Mouse (Mus musculus) forebrain, postnatal 0 days (tissue): ENCODE measurements at regions not wholly inside any gene's neighbourhood (a gene's known extent, or its start where the extent isn't known, plus 50 kb on each side); places are given as distances from the start of the nearest gene placed in this dataset.

Experiments
- ATAC-seq: fragments of 200-750 bp; cut with Nextera tagmentation; 2 replicates; pipeline ENCODE4 v1.8.0; 2017; ENCODE audit warnings: mild to moderate bottlenecking, moderate library complexity
- DNase-seq: peaks from one replicate; pipeline ENCODE4 v3.0.0-alpha.2; 2015
- H3K27ac ChIP-seq: fragments of 300-500 bp; sonication (generic); 2 replicates; pipeline ENCODE4 v1.5.1; 2014; ENCODE audit warnings: low read depth, mild to moderate bottlenecking, antibody characterized with exemption, low read length, moderate library complexity, mixed read lengths
- H3K27me3 ChIP-seq: fragments of 300-500 bp; sonication (generic); 2 replicates; pipeline ENCODE4 v1.6.1; 2014; ENCODE audit warnings: mild to moderate bottlenecking, low read length, mixed read lengths; ENCODE audit not compliant: insufficient read depth
- H3K36me3 ChIP-seq: fragments of 300-500 bp; sonication (generic); 2 replicates; pipeline ENCODE4 v1.6.1; 2014; ENCODE audit warnings: mild to moderate bottlenecking, moderate library complexity; ENCODE audit not compliant: insufficient read depth
- H3K4me1 ChIP-seq: fragments of 300-500 bp; sonication (generic); 2 replicates; pipeline ENCODE4 v1.6.1; 2014; ENCODE audit warnings: antibody characterized with exemption; ENCODE audit not compliant: insufficient read depth
- H3K4me2 ChIP-seq: fragments of 300-500 bp; sonication (generic); 2 replicates; pipeline ENCODE4 v1.6.1; 2014; ENCODE audit warnings: low read depth, mild to moderate bottlenecking, moderate library complexity
- H3K4me3 ChIP-seq: fragments of 300-500 bp; sonication (generic); 2 replicates; pipeline ENCODE4 v1.5.1; 2014; ENCODE audit warnings: low read depth, low read length, mixed read lengths
- H3K9ac ChIP-seq: fragments of 300-500 bp; sonication (generic); 2 replicates; pipeline ENCODE4 v1.6.1; 2014; ENCODE audit warnings: mild to moderate bottlenecking
- H3K9me3 ChIP-seq: fragments of 300-500 bp; sonication (generic); 2 replicates; pipeline ENCODE4 v1.6.1; 2016; ENCODE audit warnings: low read length
- CTCF ChIP-seq: sonication (generic); IDR thresholded peaks from 2 replicates; pipeline ENCODE4 v1.5.1; 2016; ENCODE audit warnings: antibody characterized with exemption, control low read depth, low read depth
- WGBS: fragments of 180-500 bp; shearing (Covaris S2); extraction: QIAGEN DNeasy Blood & Tissue Kit; methylation state at CpG from one replicate; pipeline ENCODE4 v1.1.7; 2014; 5-methylcytosine and 5-hydroxymethylcytosine counted together

DNA sequence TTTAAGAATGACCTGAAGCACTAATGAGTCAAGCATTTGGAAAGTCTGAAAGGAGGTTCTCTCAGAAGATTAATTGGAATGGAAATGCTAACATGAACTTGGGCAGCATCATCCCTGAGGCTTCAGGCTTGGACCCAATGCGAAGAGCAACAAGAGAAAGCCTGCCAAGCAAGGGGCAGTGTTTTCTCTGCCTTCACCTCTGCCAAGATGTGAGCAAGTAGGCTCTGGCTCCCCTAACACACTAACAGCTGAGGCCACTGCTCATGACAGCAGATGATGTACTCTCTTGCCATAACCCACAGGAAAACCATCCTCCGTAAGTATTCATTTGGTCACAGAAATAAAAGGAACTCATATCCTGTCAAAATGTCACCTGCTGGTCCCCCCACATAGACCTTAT lies 341.9 kb downstream of the Meis1 start:
- Histone ChIP-seq H3K36me3 (no peaks in the 10 kb centered on the region), H3K4me3 (no peak overlapping the region), H3K9ac (no peak overlapping the region), H3K9me3 (no peaks in the 10 kb centered on the region), H3K27ac (no peak overlapping the region), H3K27me3 (no peaks in the 10 kb centered on the region), H3K4me1 (no peaks in the 10 kb centered on the region), H3K4me2 (no peak overlapping the region)
- ATAC-seq (no peak), DNase-seq (no peak)
- no peak for TF ChIP-seq CTCF
- 83% methylated on average over 2 of the region's 2 CpGs for WGBS

DNA sequence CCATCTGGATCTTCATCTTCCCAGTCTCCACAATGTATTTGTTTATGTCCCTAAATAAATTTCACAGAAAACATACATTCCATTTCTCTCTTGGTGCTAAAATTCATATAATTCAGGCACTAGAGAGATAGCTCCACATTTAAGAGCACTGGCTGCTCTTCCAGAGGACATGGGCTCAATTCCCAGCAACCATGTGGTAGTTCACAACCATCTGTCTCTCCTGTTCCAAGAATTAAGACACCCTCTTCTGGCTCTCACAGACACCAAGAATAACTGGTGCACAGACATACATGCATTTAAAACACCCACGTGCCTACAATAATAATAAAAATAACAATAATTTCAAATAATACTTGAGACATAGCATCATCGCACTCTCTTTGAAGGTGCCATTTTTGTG lies 347.8 kb downstream of the Meis1 start:
- TF ChIP-seq CTCF = no peak
- DNase-seq (peak; percentile 72), ATAC-seq (peak; percentile 81)
- Histone ChIP-seq H3K36me3 (no peaks in the 10 kb centered on the region), H3K4me1 (no peaks in the 10 kb centered on the region), H3K9me3 (no peaks in the 10 kb centered on the region), H3K27me3 (no peaks in the 10 kb centered on the region), H3K4me2 (no peak overlapping the region), H3K27ac (no peak overlapping the region), H3K9ac (no peak overlapping the region), H3K4me3 (no peak overlapping the region)
- 87% methylated on average over 2 of the region's 2 CpGs for WGBS

GRCm38 (mm10) chr11:18669322-18669721 lies 349.5 kb downstream of the Meis1 start:
- H3K36me3 ChIP-seq = no peaks in the 10 kb centered on the region
- DNase-seq = no peak
- no peak overlapping the region for H3K4me3 ChIP-seq
- H3K27me3 ChIP-seq = no peaks in the 10 kb centered on the region
- no peak for TF ChIP-seq CTCF
- H3K4me2 ChIP-seq = no peak overlapping the region
- peak; percentile 67; the same call in 1 of the 2 replicates for ATAC-seq
- H3K9ac ChIP-seq = no peak overlapping the region
- H3K4me1 ChIP-seq = no peaks in the 10 kb centered on the region
- no peaks in the 10 kb centered on the region for H3K9me3 ChIP-seq
- whole genome bisulfite sequencing = 53% methylated on average over 2 of the region's 2 CpGs
- no peak overlapping the region for H3K27ac ChIP-seq

GRCm38 (mm10) chr11:18656358-18656757 lies 362.4 kb downstream of the Meis1 start:
- DNase-seq (no peak), ATAC-seq (no peak)
- Histone ChIP-seq H3K27ac (no peak overlapping the region), H3K4me3 (no peak overlapping the region), H3K9me3 (no peaks in the 10 kb centered on the region), H3K4me1 (no peaks in the 10 kb centered on the region), H3K9ac (no peak overlapping the region), H3K4me2 (no peak overlapping the region), H3K27me3 (no peaks in the 10 kb centered on the region), H3K36me3 (no peaks in the 10 kb centered on the region)
- WGBS = 27% methylated on average over 1 of the region's 1 CpGs
- TF ChIP-seq CTCF = no peak

- Histone ChIP-seq H3K4me2 (no peak overlapping the region), H3K4me3 (no peak overlapping the region), H3K4me1 (no peaks in the 10 kb centered on the region), H3K27ac (no peak overlapping the region), H3K9me3 (no peaks in the 10 kb centered on the region), H3K9ac (no peak overlapping the region), H3K36me3 (no peaks in the 10 kb centered on the region), H3K27me3 (no peaks in the 10 kb centered on the region)
- 59% methylated on average over 5 of the region's 5 CpGs for WGBS
- DNase-seq = no peak
- no peak for TF ChIP-seq CTCF
- no peak for ATAC-seq
Measured at GRCm38 (mm10) chr11:18631975-18632773, 386.6 kb downstream of the Meis1 start.

- no peaks in the 10 kb centered on the region for H3K4me1 ChIP-seq
- H3K27me3 ChIP-seq = no peaks in the 10 kb centered on the region
- no peak overlapping the region for H3K4me2 ChIP-seq
- DNase-seq (no peak), ATAC-seq (no peak)
- H3K9ac ChIP-seq = no peak overlapping the region
- H3K27ac ChIP-seq = no peak overlapping the region
- no peaks in the 10 kb centered on the region for H3K36me3 ChIP-seq
- no peak for TF ChIP-seq CTCF
- H3K4me3 ChIP-seq = no peak overlapping the region
- 94% methylated on average over 7 of the region's 7 CpGs for WGBS
- no peaks in the 10 kb centered on the region for H3K9me3 ChIP-seq
Measured at GRCm38 (mm10) chr11:18631570-18631969, 387.2 kb downstream of the Meis1 start.

DNA sequence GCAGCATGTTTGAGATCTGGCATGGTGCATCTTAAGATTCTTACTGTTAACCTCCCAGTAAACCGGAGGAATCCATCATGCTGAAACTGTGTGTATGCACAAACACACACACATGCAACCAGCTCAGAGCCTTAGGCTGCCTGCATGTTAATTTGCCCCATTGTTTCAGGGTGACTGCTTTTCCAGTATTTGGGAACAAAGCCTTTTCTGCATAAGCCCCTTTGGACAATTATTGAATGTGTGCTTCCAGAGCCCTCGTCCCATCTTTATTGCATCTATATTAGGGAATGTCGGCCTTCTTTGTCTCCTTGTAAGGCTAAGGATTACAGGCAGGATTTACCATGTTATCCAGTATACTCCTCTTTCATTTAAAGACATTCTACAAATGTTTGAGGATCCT lies 397.0 kb downstream of the Meis1 start:
- H3K36me3 ChIP-seq = no peaks in the 10 kb centered on the region
- no peak overlapping the region for H3K4me2 ChIP-seq
- H3K4me1 ChIP-seq = no peaks in the 10 kb centered on the region
- no peak overlapping the region for H3K4me3 ChIP-seq
- no peak for TF ChIP-seq CTCF
- H3K9me3 ChIP-seq = no peaks in the 10 kb centered on the region
- DNase-seq (no peak), ATAC-seq (no peak)
- no peaks in the 10 kb centered on the region for H3K27me3 ChIP-seq
- H3K27ac ChIP-seq = no peak overlapping the region
- no peak overlapping the region for H3K9ac ChIP-seq
- 18% methylated on average over 3 of the region's 3 CpGs for WGBS
